Mouse (Mus musculus) gastrocnemius, postnatal 36 days (tissue): ENCODE results near the gene Gm10974. TPM values are rescaled to one million over a fixed set of nuclear protein-coding genes. Genes with fewer than 3 reads are reported as not detected.

Experiments
- DNase-seq, 2 experiments: peaks; one replicate each; pipeline ENCODE4 v3.0.0; 2022
- intact Hi-C: fragments of 180-260 bp; cut with DNase I; formaldehyde crosslinking; loops from one replicate; pipeline ENCODE4 v1.15.1; 2025
- total RNA-seq, 2 experiments: library from RNA; stranded (reverse); gene quantifications; 2 replicates each; pipeline ENCODE4 v1.2.3; 2021

Gm10974 gene
- total RNA-seq, 2 experiments from 2014 or later = not detected

DNA sequence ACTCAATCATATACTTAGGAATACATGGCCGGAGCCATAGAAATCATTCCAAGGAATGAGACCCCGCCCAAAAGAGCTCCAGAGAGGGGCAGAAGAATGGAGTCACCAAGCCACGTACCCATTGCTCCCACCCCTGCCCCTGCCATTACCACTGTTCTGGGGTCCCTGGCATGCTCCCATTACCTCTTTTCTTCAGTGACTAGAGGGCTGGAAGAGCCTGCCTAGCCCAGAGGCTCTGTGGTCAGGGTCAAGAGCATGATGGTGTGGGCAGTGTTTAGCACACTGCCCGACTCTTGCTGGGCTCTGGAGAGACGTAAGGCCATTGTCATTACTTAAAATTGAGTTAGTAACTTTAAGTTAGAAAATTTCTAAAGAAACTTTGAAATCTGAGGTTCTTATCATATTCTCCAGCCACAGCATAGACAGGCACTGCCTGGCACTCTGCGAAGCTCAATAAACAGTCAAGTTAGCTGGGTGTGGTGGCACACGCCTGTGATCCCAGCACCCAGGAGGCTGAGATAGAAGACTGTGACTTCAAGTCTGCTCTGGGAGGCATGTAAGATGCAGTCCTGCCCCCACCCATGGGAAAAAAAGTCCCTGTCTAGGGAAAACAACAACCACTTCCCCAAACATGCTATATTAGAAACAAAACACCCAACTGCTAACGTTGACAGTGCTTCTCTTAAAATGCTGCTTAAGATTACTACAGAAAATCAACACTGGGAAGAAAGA lies 9.7 kb upstream of the Gm10974 start:
- intact Hi-C loops = no loop called here
- no peak for DNase-seq

DNA sequence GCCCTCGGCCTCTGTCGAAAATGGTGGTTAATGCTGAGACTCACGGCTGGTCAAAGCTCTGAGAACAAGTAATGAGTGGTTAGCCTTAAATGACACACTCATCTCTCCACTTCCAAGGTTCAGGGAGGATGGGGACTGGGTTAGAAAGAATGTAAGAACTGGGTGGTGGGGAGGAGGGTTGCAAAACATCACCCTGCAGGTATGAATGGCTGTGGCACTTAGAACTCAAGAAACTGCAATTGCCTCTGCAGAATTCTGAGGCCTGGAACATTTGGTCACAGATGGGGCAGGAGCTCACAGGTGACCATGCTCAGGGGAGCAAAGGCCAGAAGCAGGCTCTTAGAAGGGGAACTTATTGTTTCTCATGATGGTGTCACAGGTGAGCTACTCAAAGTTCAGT lies 7.2 kb upstream of the Gm10974 start:
- intact Hi-C loops = no loop called here
- DNase-seq = no peak

DNA sequence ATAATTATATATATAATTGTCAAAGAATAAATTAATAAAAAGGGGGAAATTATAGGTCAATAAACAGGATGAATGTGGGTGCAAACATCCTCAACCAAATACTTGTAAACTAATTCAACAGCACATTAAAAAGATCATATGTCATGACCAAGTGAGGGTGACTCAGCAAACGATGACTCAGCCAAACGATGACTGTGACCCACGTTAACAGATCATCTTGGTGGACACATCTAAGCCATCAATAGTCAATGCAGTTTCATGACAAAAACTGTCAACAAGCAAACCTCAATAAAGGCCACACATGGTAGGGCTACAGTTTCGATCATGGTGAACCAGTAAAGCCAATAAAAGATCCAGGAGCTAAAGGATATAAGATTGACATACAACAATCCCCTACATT lies 6.7 kb upstream of the Gm10974 start:
- DNase-seq = no peak

GRCm38 (mm10) chr7:66364491-66364890 lies 1.2 kb upstream of the Gm10974 start:
- intact Hi-C loops = no loop called here
- DNase-seq = no peak

More for the DNA sequence above, 6.7 kb upstream of the Gm10974 start:
- intact Hi-C loops = no loop called here

- no peak for DNase-seq
- intact Hi-C loops = no loop called here
Measured at GRCm38 (mm10) chr7:66365411-66365810, 294 bp upstream of the Gm10974 start.

DNA sequence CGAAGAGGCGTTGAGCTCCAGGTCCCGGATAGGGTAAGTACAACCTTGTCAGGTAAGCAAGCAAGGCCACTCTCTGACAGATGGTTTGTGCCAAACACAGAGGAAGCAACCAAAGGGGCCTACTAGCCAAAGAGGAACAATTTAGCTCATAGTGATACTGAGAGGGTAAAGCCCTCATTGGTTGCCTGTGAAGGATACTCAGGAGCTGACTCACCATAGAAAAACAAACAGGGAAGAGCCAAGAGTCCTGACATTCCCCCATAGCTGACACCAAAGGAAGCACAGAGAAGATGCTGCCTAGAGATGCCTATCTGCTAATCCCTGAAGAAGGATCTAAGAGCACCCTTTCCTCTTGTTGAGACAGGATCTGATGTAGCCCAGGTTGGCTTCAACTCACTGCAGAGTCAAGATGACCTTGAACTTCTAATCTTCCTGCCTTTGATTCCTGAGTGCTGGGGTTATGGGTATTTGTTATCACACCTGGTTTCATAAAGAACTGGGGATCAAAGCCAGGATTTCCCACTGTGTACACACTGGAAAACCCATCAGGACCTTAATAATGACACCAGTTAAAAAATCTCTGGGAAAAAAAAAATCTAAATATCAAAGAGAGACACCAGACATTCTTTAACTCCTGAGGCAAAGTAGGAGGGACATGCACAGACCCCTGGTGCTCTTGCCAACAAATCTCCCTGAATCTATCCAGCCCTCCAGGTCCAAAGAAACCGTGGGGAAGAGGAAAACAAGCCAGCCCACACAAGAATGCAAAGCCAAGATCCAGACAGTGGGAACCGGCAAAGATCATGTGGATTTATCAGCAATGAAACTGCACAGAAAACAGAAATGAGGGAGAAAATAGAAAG lies 3.6 kb downstream of the Gm10974 start:
- intact Hi-C loops = no loop called here
- DNase-seq = no peak

DNA sequence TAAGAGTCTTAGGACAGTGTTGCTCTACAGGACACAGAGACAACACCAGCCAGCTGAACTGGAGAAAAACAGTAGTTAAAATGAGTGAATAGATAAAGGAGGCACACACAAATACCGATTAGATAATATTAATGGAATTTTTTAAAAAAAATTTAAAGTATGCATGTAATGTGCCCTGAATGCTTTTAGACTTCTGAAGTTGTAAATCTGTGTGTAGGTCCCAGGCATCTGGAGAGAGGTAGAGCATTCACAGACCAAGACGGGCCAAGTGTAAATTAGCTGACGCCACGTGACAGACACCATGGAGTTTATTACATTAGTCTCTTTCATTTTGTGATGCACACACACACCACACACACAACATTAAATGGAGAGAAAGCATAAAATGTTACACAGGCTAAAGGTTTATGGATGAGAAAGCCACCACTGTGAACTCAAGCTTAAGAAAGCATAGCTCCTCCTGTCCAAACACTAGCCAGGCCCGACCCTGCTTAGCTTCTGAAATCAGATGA lies 4.3 kb downstream of the Gm10974 start:
- intact Hi-C loops = no loop called here
- no peak for DNase-seq

GRCm38 (mm10) chr7:66370970-66371369 lies 5.3 kb downstream of the Gm10974 start:
- intact Hi-C loops = no loop called here
- no peak for DNase-seq

- no peak for DNase-seq
- intact Hi-C loops = no loop called here
Measured at GRCm38 (mm10) chr7:66373391-66373790, 7.7 kb downstream of the Gm10974 start.

DNA sequence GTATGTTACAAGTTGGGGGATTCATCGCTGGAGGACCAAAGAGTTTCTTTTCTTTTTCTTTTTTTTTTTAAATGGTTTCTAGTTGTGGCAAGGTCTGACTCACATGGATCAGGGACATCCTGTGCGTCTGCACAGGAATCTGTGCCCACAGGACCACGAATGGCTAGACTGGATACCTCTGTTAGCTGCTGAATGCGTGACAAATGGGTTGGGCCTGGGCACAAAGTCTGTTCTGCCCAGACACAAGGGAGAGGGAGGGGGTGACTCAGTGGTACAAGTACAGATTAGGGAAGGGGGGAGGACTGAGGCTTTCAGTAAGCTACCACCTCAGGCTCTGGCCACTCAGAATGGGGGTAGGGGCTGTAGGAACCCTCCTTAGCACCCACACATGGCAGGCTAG lies 10.0 kb downstream of the Gm10974 start:
- intact Hi-C loops = no loop called here

DNA sequence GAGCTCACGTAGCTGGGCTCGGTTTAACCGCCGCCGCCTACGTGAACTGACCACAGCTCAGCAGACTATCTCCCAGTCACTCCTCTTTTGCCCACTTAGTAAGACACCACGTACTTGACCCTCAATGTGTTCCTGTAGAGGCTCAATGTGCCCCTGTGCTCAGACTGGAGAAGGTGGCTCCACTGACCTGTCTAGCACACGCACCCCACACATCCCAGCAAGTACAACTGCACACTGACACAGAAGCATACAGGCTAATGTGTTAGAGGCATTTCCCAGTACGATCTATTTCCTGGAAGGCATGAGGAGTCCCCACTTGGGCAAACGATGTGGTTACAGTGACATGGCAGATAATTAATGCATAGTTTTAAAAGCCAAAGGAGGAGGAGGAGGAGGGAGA lies 10.9 kb downstream of the Gm10974 start:
- intact Hi-C loops = no loop called here
- DNase-seq = no peak

More for the DNA sequence above, 10.0 kb downstream of the Gm10974 start:
- DNase-seq = no peak

DNA sequence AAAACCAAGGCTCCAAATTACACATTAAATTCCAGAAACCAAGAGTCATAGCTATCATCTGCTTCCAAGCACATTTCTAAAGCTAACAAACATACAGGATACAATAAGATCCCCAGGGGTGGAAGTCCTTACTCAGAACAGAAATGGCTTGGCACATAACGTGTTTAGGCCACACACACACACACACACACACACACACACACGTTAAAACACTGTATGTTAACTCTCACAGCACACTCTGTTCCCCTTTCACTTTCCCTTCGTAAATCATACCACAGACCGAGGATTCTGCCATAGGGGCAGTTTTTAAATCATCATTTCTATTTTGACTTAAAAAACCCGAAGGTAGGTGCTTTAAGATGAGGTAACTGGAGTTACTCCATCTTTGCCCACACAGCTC lies 18.5 kb downstream of the Gm10974 start:
- DNase-seq = no peak
- intact Hi-C loops = no loop called here

DNA sequence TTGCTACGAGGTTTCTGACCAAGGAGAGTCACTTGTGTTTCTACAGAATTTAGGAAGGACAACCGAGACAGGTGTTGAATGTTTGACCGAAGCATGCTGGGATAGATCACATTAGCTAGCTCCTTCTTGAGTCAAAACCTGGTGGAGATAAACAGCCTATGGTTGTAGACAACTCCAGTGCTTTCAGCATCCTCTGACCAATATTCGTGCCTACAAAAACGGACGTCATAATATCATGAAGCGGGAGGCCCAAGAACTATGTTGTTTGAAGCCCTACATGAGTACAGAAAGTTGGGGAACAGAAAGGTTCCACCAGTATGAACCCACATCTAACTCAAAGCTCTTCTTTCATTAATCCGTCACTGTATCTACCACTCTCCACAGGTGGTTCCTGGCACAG lies 19.2 kb downstream of the Gm10974 start:
- DNase-seq = no peak
- intact Hi-C loops = no loop called here

DNA sequence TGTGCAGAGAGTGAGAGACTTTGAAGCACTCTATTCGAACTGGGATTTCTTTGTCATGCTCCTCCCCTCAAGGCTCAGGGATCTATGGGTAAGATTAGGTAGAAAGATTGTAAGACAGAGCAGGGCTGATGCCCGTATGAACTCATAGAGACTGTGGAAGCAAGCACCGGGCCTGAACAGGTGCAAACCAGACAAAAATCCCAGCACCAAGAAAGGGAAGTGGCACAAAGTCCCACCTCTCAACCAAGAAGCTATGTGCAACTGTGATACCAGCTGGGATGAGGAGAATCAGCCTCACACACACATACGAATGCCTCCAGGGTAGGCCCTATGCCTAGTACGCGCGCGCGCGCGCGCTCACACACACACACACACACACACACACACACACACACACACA lies 20.1 kb downstream of the Gm10974 start:
- intact Hi-C loops = no loop called here
- DNase-seq = no peak

DNA sequence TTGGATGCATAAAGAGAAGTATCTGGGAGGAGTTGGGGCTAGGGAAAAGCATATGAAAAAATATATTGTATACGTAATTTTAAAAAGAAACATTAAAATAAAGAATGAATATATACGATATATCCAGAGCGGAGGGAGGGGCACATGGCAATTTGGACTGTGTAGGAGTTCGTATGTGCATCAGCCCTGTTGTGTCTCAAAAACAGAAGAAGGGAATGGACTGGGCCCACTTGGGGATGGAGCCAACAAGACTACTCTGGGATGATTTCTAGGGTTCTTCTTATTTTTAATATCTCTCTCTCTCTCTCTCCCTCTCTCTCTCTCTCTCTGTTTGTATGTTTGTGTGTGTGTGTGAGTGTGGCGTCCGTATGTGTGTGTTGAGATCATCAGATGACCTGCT lies 20.7 kb downstream of the Gm10974 start:
- DNase-seq = no peak
- intact Hi-C loops = no loop called here

- DNase-seq = no peak
- intact Hi-C loops = no loop called here
Measured at GRCm38 (mm10) chr7:66387419-66387812, 21.7 kb downstream of the Gm10974 start.

DNA sequence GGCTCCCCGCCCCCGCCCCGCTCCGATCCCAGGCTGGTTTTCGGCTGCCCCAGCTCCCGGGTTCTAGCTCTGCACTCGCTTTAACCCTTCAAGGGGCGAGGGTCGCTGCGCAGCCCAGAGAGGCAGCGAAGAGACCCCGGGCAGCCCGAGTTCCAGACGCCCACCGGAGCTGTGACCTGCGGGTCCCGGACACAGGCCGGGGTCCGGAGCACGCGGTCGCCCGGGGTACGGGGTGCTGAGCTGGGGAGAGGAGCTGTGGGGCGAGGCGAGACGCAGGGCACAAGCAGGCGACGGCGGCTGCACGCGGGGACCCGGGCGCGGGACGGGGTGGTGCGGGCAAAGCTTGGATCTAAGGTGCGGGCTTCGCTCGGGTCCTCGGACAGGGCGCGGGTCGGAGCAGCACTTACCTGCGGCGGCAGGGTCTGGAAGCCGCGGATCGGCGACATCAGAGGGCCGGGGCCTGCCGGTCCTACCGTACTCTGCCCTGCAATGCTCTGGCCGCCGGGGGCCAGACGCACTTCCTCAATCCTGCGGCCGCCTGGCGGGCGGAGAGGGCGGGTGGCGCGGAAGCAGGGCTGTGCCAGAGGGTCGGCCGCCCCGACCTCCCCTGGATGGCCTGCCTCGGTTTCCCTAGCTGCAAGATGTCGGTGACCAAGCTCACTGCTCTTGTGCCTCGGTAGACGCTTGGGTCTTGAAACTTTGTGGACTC lies 22.3 kb downstream of the Gm10974 start, which contains the start of gene Lrrk1:
TSS of gene Lrrk1 (minus strand) at position 538 of the 709 bp plus-strand sequence.
- peak; percentile 21 to 61 for DNase-seq
- intact Hi-C loops = loop anchor here (2.0 kb wide), 2 partner anchors 45 to 79 kb away; no protein-coding TSS in a partner anchor

DNA sequence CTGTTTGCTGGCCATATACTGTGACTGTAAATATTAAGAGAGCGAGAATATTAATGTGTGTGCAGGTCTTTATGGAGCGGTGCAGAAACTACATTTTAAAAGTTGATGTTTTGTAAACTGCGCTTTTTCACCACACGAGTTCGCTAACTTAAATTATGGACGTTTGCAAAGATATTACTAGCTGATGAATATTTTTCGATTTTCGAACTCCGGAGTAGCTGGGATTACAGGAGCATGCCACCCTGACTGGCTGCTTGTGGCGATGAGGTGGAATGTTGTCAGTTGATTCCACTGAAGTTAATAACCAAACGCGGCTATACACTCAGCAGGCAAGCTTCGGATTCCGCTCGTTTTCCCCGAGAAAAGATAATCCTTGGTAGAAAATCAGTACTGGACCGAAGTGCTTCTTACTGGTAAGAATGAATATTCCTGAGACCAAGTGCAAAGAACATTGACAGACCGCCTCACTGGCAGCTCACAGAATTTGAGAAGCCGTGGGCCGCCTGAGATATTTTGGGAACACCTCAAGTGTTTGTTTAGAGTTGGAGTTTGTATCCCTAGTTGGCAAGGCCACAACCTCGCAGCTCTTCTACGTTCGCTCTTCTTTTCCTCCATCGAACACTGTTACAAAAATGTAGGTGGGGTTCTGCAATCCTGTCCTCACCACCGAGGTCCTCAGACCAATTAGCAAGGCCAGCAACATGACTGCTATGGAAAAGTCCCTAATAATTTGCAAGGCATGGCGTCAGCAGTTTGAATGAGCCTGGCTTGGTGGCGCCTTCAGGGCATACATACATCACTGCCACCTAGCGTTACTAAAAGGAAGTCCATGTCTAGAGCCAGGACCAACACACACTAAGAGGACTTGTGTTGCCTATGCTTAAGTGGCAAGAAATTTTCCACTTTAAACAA lies 23.2 kb downstream of the Gm10974 start:
- intact Hi-C loops = loop anchor here (2.0 kb wide), 2 partner anchors 46 to 80 kb away; no protein-coding TSS in a partner anchor
- peak; percentile 39 to 47 for DNase-seq

GRCm38 (mm10) chr7:66397288-66397687 lies 31.6 kb downstream of the Gm10974 start:
- intact Hi-C loops = no loop called here
- DNase-seq = no peak

DNA sequence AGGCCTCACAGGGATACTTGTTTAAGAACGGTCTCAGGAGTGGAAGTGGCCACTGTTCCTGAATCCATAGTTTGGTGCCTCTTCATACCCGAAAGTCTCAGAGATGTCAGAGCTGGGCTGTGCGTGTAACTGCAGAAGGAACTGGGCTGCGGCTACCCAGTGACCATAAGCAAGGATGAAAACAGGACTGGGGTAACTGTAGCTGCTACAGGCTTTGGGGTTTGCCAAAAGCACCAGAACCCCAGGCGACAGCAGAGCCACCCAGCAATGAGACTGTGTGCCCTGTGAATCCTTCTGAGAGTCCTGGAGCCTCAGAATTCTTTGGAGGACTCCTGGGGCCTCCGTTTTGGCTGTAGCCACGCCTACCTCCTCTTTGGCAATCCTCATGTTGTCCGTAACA lies 35.9 kb downstream of the Gm10974 start:
- intact Hi-C loops = no loop called here
- no peak for DNase-seq
